Mouse (Mus musculus): Measurements from ENCODE around the gene Cldn2.
"Not testable (repeated sequence)": the region's sequence is repeated elsewhere in the genome, so short reads cannot be mapped to it uniquely, and the experiment has no call there.

Gene Cldn2

GRCm38 (mm10) chrX:139800406-139800878 lies at the start of gene Cldn2:
Gene Cldn2 (plus strand): TSS chrX:139800828.
- DNase-seq = no peak

GRCm38 (mm10) chrX:139751855-139752254 lies 48.8 kb upstream of the Cldn2 start:
- DNase-seq = peak; percentile 60 to 63

DNA sequence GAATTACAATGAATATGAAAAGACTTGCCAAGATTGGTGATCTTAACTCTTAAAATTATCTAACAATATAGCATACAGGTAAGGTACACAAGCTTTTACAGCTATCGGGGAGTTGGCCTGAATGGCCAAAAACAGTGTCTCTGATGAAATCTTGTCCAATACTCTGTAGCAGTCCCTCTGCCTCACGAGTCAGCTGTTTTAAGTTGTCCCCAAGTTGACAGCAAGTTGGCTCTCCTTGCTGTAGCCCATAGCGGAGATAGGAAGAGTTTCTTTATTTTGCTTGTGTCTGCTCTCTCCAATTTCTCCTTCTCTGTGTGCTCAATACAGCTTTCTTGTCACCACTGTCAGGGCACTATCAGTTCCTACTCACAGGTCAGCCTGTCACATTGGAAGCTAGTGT lies 42.0 kb upstream of the Cldn2 start:
- DNase-seq = not testable (repeated sequence)

DNA sequence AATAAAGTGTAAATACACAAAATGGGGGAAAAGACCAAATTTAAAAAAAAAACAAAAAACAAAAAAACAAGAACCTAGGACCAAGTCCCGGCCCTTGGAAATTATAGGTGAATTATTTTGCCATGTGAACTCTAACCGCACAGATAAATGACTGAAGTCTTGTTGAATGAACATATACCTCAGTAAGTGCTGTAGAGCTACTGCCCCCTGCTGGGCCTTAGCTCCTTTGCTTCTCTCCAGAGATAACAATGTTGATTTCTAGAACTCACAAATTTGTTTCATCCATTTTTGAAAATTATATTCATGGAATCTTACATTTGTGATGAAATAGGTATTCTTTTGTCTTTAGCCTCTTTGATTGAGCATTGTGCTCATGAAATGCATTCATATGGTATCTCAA lies 38.1 kb upstream of the Cldn2 start:
- DNase-seq = peak; percentile 23

GRCm38 (mm10) chrX:139769975-139770637 lies 30.5 kb upstream of the Cldn2 start:
- no peak for DNase-seq

GRCm38 (mm10) chrX:139774309-139775083 lies 26.1 kb upstream of the Cldn2 start:
- peak; percentile 19 to 47 for DNase-seq

GRCm38 (mm10) chrX:139775084-139775612 lies 25.5 kb upstream of the Cldn2 start:
- DNase-seq = no peak

- DNase-seq = no peak
Measured at GRCm38 (mm10) chrX:139777357-139777756, 23.3 kb upstream of the Cldn2 start.

DNA sequence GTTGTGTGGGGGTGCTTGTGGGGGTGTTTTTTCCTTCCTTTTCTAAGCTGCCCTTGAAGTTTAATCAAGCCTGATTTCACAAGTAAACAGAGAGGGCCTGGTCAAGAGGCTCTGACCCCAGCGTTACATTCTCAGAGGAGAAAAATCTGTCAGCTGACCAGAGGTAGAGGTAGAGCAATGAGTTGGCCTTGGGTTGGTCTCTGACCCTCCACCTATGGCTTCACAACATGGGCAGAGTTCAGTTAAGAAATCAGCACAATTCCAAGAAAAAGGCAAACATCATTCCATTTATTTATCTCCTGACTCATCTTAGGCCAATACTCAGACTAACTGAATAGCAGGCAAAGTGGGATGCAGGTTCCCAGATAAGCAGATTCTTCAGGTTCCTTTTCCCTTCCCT lies 21.7 kb upstream of the Cldn2 start:
- DNase-seq = no peak

DNA sequence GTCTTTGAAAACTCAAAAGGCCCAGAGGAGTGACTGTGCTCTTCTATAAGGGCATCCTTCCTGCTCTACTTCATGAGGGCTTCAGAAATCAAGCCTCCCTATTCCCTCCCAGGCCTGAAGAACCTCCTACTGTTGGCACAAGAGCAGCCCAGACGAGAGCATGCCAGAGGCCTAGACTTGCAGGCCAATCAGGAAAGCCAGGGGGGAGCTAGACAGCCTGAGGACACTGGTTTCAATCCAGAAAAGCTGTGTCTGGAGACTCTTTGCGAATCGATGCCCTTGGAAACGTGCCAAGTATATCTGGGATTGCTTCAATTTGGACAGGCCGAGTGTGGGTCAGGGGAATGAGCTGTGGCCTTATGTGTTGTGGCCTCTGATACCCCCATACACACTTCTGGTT lies 21.2 kb upstream of the Cldn2 start:
- no peak for DNase-seq

DNA sequence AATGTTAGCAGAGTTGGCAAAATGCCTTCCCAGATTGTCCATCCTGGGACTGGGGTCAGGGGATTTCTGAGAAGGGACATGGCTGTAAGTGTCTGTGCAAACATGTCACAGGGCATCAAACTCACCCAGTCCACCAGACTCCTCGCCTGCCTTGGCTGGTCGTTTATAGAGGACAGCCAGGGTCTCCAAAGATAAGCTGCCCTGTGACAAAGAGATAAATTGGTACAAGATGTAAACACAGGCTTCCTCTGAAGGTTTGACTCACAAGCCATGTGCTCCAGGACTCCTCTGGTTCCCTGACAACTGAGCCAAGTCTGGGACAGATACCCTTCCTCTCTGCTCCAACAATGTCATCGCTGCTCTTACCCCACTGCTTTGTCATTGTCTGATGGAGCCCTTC lies 19.6 kb upstream of the Cldn2 start:
- DNase-seq = no peak

DNA sequence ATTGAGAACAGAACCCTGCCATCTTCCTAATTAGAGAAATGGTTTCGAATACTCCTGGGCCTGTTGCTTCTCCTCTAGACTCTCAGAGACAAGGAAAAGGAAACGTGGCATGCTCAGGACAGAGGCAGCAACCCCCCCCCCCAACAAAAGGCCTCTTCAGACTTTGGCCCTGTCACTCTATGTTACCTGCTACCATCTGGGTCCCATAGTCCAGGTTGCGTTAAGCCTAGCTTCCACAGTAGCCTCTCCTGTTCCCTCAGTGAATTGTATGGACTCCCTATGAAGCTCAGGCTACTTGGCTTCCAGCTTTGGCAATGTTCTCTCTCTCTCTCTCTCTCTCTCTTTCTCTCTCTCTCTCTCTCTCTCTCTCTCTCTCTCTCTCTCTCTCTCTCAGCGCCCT lies 19.1 kb upstream of the Cldn2 start:
- no peak for DNase-seq

- no peak for DNase-seq
Measured at GRCm38 (mm10) chrX:139782278-139783044, 18.2 kb upstream of the Cldn2 start, which contains the start of gene Ripply1. Gene Ripply1 (minus strand): TSS chrX:139782353.

- DNase-seq = no peak
Measured at GRCm38 (mm10) chrX:139783045-139783422, 17.6 kb upstream of the Cldn2 start.

DNA sequence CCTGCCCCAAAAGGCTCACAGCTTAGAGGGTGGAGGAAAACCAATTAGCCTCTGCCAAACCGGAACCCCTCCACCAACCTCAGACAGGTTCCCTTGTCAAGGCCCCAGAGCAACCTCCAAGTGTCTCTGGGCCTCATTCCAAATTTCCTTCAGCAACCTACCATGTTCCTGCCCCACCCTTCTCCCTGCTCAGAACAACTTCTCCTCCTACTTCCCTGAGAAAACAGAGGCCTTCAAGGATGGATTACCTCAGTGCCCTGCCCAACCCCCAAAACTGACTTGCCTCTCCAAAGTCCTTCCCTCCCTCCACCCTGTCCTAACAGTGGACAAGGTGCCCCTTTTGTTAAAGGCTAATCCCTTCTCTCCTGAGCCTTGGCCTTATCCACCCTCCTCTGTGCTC lies 14.9 kb upstream of the Cldn2 start:
- no peak for DNase-seq

DNA sequence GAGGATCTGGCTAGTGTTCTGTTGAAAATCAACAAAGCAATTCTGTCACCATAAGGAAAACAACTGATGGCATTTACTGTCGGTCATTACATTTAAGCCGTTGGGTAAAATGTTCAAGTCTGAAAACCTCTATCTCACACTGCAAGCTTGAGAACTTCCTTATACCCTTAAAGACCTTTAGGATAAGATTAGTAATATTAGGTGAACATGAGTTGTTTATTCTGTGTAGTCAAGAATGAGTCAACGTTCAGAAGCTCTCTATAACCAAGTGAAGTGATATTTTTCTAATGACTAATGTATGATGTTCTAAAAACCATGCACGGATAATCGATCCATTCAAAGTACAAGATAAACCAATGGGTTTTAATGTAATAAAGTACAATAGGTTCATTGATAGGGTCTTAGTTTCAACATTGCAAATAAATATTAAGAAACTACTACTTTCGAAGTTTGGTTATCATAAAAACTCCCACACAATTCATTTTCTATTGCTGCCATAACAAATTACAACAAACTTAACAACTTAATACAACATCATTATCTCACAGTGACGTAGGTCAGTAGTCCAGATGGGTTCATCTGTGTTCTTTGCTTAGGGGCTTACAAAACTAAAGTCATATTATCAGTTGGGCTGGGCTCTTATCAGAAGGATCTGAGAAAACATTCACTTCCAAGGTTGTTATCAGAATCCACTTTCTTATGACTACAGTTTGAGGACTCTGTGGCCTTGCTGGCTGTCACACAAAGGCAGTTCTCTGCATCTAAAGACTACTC lies 6.4 kb upstream of the Cldn2 start:
- no peak for DNase-seq

GRCm38 (mm10) chrX:139796037-139796436 lies 4.6 kb upstream of the Cldn2 start:
- DNase-seq = no peak

DNA sequence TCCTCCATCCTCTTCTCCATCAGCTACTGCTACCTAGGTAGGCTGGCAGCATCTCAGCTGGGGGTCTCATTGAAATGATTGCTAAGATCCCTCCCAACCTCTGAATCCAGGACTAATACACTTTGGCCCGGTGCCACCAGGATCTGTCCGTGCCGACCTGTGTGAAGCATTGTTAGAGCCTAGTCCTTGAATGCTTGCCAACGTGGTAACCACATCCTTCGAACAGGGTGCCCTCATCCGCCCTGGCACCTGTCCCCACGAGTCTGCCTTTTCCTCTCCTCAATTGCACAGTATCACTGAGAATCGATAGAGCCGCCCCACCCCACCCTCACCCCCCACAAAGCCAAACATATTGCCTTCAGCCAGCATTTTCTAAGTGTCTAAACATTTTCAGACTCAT lies 2.8 kb upstream of the Cldn2 start:
- DNase-seq = no peak

DNA sequence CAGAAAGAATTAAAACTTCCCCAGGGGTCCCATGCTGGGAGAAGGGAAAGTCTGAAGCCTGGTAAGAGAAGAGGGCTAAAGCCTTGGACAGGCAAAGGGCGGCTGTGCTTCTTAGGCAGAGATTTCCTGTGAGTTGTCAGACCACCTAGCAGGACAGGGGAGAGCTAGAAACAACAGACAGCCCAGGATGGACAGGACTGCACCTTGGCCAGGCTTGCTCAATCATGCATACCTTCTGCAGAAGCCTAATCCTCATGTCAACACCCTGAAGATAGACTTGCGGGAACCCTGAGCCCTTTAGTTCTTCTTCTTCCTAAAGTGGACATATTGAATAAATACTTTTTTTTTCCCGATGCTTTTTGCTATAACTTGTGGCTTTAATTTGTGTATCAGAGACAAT lies 675 bp upstream of the Cldn2 start:
- no peak for DNase-seq

DNA sequence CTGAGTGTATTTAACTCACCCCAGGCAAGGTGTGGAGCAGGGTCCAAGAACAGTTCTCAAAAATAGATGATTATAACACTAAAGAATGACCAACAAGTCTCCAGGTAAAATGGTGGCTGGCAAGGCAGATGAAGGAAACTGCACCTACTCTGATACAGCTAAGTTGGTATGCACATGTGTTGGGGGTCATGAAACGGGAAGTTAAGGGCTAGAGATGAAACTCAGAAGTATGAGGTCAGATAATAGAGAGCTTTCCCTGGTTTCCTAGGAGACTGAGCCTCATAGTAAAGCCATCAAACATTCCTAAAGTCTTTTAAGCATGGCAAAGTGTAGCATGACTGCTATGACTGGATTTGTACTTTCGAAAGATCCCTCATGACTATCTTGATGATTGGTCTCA lies 2.4 kb downstream of the Cldn2 start:
- DNase-seq = no peak

- no peak for DNase-seq
Measured at GRCm38 (mm10) chrX:139805918-139806317, 5.3 kb downstream of the Cldn2 start.

- no peak for DNase-seq
Measured at GRCm38 (mm10) chrX:139807391-139807790, 6.8 kb downstream of the Cldn2 start.

- DNase-seq = no peak
Measured at GRCm38 (mm10) chrX:139808085-139808484, 7.5 kb downstream of the Cldn2 start.

Measured in B cell, adult 2 months (primary cell).